Mouse (Mus musculus): ENCODE data around the gene Csf3r. TPM values are rescaled to one million over a fixed set of nuclear protein-coding genes. Genes with fewer than 3 reads are reported as not detected.

The Csf3r gene
- polyA plus RNA-seq, 1 experiment from 2014 or later = 1.4 TPM

- H3K36me3 ChIP-seq (ENCODE audit: control insufficient read depth, insufficient read depth, low read length) = no peaks in the 10 kb centered on the region
- H3K9me3 ChIP-seq (ENCODE audit: control insufficient read depth, low read length) = no peaks in the 10 kb centered on the region
- H3K4me1 ChIP-seq (replicated peaks; ENCODE audit: control insufficient read depth, insufficient read depth, low read length) = no peaks in the 10 kb centered on the region; the same call in 1 of the 2 replicates
- no peak overlapping the region for H3K4me2 ChIP-seq (ENCODE audit: low read depth, low read length)
- WGBS = 85% methylated on average over 6 of the region's 6 CpGs
- no peak overlapping the region for H3K9ac ChIP-seq (ENCODE audit: low read length)
- no peak for ATAC-seq (ENCODE audit: low read depth)
- no peaks in the 10 kb centered on the region for H3K27me3 ChIP-seq (ENCODE audit: control insufficient read depth, insufficient read depth, low read depth, low read length)
- no peak overlapping the region for H3K27ac ChIP-seq (ENCODE audit: low read length)
- H3K4me3 ChIP-seq (ENCODE audit: low read length) = no peak overlapping the region
Observed at GRCm38 (mm10) chr4:126068842-126069241, 44.5 kb downstream of the Csf3r start.

GRCm38 (mm10) chr4:126077833-126078232 is 53.5 kb downstream of the Csf3r start:
- peak; percentile 78 for ATAC-seq (ENCODE audit: low read depth)
- H3K36me3 ChIP-seq (ENCODE audit: control insufficient read depth, insufficient read depth, low read length) = peaks cover 4% of the 10 kb centered on the region; the same call in 1 of the 2 replicates
- H3K4me1 ChIP-seq (replicated peaks; ENCODE audit: control insufficient read depth, insufficient read depth, low read length) = no peaks in the 10 kb centered on the region
- H3K4me3 ChIP-seq (ENCODE audit: low read length) = no peak overlapping the region
- no peaks in the 10 kb centered on the region for H3K27me3 ChIP-seq (ENCODE audit: control insufficient read depth, insufficient read depth, low read depth, low read length)
- no peak overlapping the region for H3K27ac ChIP-seq (ENCODE audit: low read length)
- no peaks in the 10 kb centered on the region for H3K9me3 ChIP-seq (ENCODE audit: control insufficient read depth, low read length)
- 64% methylated on average over 6 of the region's 6 CpGs for WGBS
- H3K4me2 ChIP-seq (ENCODE audit: low read depth, low read length) = no peak overlapping the region
- H3K9ac ChIP-seq (ENCODE audit: low read length) = no peak overlapping the region

GRCm38 (mm10) chr4:126079266-126079665 is 54.9 kb downstream of the Csf3r start:
- Histone ChIP-seq H3K9ac (ENCODE audit: low read length) (no peak overlapping the region), H3K9me3 (ENCODE audit: control insufficient read depth, low read length) (no peaks in the 10 kb centered on the region), H3K4me1 (replicated peaks; ENCODE audit: control insufficient read depth, insufficient read depth, low read length) (no peaks in the 10 kb centered on the region), H3K36me3 (ENCODE audit: control insufficient read depth, insufficient read depth, low read length) (peaks cover 4% of the 10 kb centered on the region; the same call in 1 of the 2 replicates), H3K27ac (ENCODE audit: low read length) (no peak overlapping the region), H3K4me3 (ENCODE audit: low read length) (no peak overlapping the region), H3K4me2 (ENCODE audit: low read depth, low read length) (no peak overlapping the region), H3K27me3 (ENCODE audit: control insufficient read depth, insufficient read depth, low read depth, low read length) (no peaks in the 10 kb centered on the region)
- WGBS = 61% methylated on average over 4 of the region's 4 CpGs
- ATAC-seq (ENCODE audit: low read depth) = no peak

- WGBS = 100% methylated on average over 1 of the region's 1 CpGs
- no peak for ATAC-seq (ENCODE audit: low read depth)
Observed at GRCm38 (mm10) chr4:126081601-126082000, 57.3 kb downstream of the Csf3r start.

GRCm38 (mm10) chr4:126083021-126083420 is 58.7 kb downstream of the Csf3r start:
- H3K27ac ChIP-seq (ENCODE audit: low read length) = no peak overlapping the region
- H3K9ac ChIP-seq (ENCODE audit: low read length) = no peak overlapping the region
- H3K4me1 ChIP-seq (replicated peaks; ENCODE audit: control insufficient read depth, insufficient read depth, low read length) = no peaks in the 10 kb centered on the region
- 86% methylated on average over 9 of the region's 9 CpGs for WGBS
- no peak overlapping the region for H3K4me2 ChIP-seq (ENCODE audit: low read depth, low read length)
- no peaks in the 10 kb centered on the region for H3K27me3 ChIP-seq (ENCODE audit: control insufficient read depth, insufficient read depth, low read depth, low read length)
- peaks cover 4% of the 10 kb centered on the region; the same call in 1 of the 2 replicates for H3K36me3 ChIP-seq (ENCODE audit: control insufficient read depth, insufficient read depth, low read length)
- H3K4me3 ChIP-seq (ENCODE audit: low read length) = no peak overlapping the region
- H3K9me3 ChIP-seq (ENCODE audit: control insufficient read depth, low read length) = no peaks in the 10 kb centered on the region
- no peak for ATAC-seq (ENCODE audit: low read depth)

More at GRCm38 (mm10) chr4:126081601-126082000, 57.3 kb downstream of the Csf3r start:
- Histone ChIP-seq H3K9ac (ENCODE audit: low read length) (no peak overlapping the region), H3K36me3 (ENCODE audit: control insufficient read depth, insufficient read depth, low read length) (peaks cover 4% of the 10 kb centered on the region; the same call in 1 of the 2 replicates), H3K4me1 (replicated peaks; ENCODE audit: control insufficient read depth, insufficient read depth, low read length) (no peaks in the 10 kb centered on the region), H3K27me3 (ENCODE audit: control insufficient read depth, insufficient read depth, low read depth, low read length) (no peaks in the 10 kb centered on the region), H3K4me3 (ENCODE audit: low read length) (no peak overlapping the region), H3K27ac (ENCODE audit: low read length) (no peak overlapping the region), H3K9me3 (ENCODE audit: control insufficient read depth, low read length) (no peaks in the 10 kb centered on the region), H3K4me2 (ENCODE audit: low read depth, low read length) (no peak overlapping the region)

- H3K27ac ChIP-seq (ENCODE audit: low read length) = no peak overlapping the region
Observed at GRCm38 (mm10) chr4:126084382-126084781, 60.0 kb downstream of the Csf3r start.

GRCm38 (mm10) chr4:126085996-126086576 is 61.7 kb downstream of the Csf3r start:
- 25% methylated on average over 7 of the region's 7 CpGs for whole genome bisulfite sequencing
- peak overlapping the region; percentile 37 for H3K27ac ChIP-seq (ENCODE audit: low read length)
- no peaks in the 10 kb centered on the region for H3K27me3 ChIP-seq (ENCODE audit: control insufficient read depth, insufficient read depth, low read depth, low read length)
- H3K9me3 ChIP-seq (ENCODE audit: control insufficient read depth, low read length) = no peaks in the 10 kb centered on the region
- no peak overlapping the region for H3K4me3 ChIP-seq (ENCODE audit: low read length)
- H3K4me2 ChIP-seq (ENCODE audit: low read depth, low read length) = no peak overlapping the region
- no peaks in the 10 kb centered on the region for H3K4me1 ChIP-seq (replicated peaks; ENCODE audit: control insufficient read depth, insufficient read depth, low read length)
- H3K9ac ChIP-seq (ENCODE audit: low read length) = 0 out of 2 replicates have a peak overlapping the region, but pooled peaks have one; percentile 16
- H3K36me3 ChIP-seq (ENCODE audit: control insufficient read depth, insufficient read depth, low read length) = peaks cover 4% of the 10 kb centered on the region; the same call in 1 of the 2 replicates
- ATAC-seq (ENCODE audit: low read depth) = peak; percentile 89

More at GRCm38 (mm10) chr4:126084382-126084781, 60.0 kb downstream of the Csf3r start:
- H3K4me3 ChIP-seq (ENCODE audit: low read length) = no peak overlapping the region
- H3K9me3 ChIP-seq (ENCODE audit: control insufficient read depth, low read length) = no peaks in the 10 kb centered on the region
- H3K4me1 ChIP-seq (replicated peaks; ENCODE audit: control insufficient read depth, insufficient read depth, low read length) = no peaks in the 10 kb centered on the region
- 65% methylated on average over 8 of the region's 8 CpGs for WGBS
- no peak overlapping the region for H3K9ac ChIP-seq (ENCODE audit: low read length)
- ATAC-seq (ENCODE audit: low read depth) = no peak
- H3K4me2 ChIP-seq (ENCODE audit: low read depth, low read length) = no peak overlapping the region
- peaks cover 4% of the 10 kb centered on the region; the same call in 1 of the 2 replicates for H3K36me3 ChIP-seq (ENCODE audit: control insufficient read depth, insufficient read depth, low read length)
- H3K27me3 ChIP-seq (ENCODE audit: control insufficient read depth, insufficient read depth, low read depth, low read length) = no peaks in the 10 kb centered on the region

GRCm38 (mm10) chr4:126090101-126090847 is 65.9 kb downstream of the Csf3r start:
- Histone ChIP-seq H3K9me3 (ENCODE audit: control insufficient read depth, low read length) (no peaks in the 10 kb centered on the region), H3K9ac (ENCODE audit: low read length) (no peak overlapping the region), H3K27me3 (ENCODE audit: control insufficient read depth, insufficient read depth, low read depth, low read length) (no peaks in the 10 kb centered on the region), H3K4me1 (replicated peaks; ENCODE audit: control insufficient read depth, insufficient read depth, low read length) (no peaks in the 10 kb centered on the region), H3K36me3 (ENCODE audit: control insufficient read depth, insufficient read depth, low read length) (no peaks in the 10 kb centered on the region), H3K27ac (ENCODE audit: low read length) (no peak overlapping the region), H3K4me3 (ENCODE audit: low read length) (no peak overlapping the region), H3K4me2 (ENCODE audit: low read depth, low read length) (no peak overlapping the region)
- 56% methylated on average over 7 of the region's 7 CpGs for WGBS
- no peak for ATAC-seq (ENCODE audit: low read depth)

GRCm38 (mm10) chr4:126090848-126091124 is 66.4 kb downstream of the Csf3r start:
- no peak for ATAC-seq (ENCODE audit: low read depth)
- no peak overlapping the region for H3K4me2 ChIP-seq (ENCODE audit: low read depth, low read length)
- H3K27me3 ChIP-seq (ENCODE audit: control insufficient read depth, insufficient read depth, low read depth, low read length) = no peaks in the 10 kb centered on the region
- 72% methylated on average over 4 of the region's 4 CpGs for WGBS
- H3K36me3 ChIP-seq (ENCODE audit: control insufficient read depth, insufficient read depth, low read length) = no peaks in the 10 kb centered on the region
- no peak overlapping the region for H3K4me3 ChIP-seq (ENCODE audit: low read length)
- no peak overlapping the region for H3K9ac ChIP-seq (ENCODE audit: low read length)
- H3K4me1 ChIP-seq (replicated peaks; ENCODE audit: control insufficient read depth, insufficient read depth, low read length) = no peaks in the 10 kb centered on the region
- H3K9me3 ChIP-seq (ENCODE audit: control insufficient read depth, low read length) = no peaks in the 10 kb centered on the region
- no peak overlapping the region for H3K27ac ChIP-seq (ENCODE audit: low read length)

All from lung, embryonic 16.5 days (tissue).